Mouse (Mus musculus) stomach, embryonic 16.5 days (tissue): ENCODE results near the gene 1110057P08Rik. TPM values are rescaled to one million over a fixed set of nuclear protein-coding genes. Genes with fewer than 3 reads are reported as not detected.
"Not testable (repeated sequence)": the region's sequence is repeated elsewhere in the genome, so short reads cannot be mapped to it uniquely, and the experiment has no call there.

Experiments used
- ATAC-seq: fragments of 200-750 bp; cut with Nextera tagmentation; 2 replicates; pipeline ENCODE4 v1.8.0; 2017; ENCODE audit warnings: moderate number of reproducible peaks, moderate TSS enrichment; ENCODE audit not compliant: insufficient read depth, low FRiP score
- H3K27ac ChIP-seq: fragments of 300-500 bp; sonication (generic); 2 replicates; pipeline ENCODE4 v1.5.1; 2014; ENCODE audit warnings: low read length
- H3K27me3 ChIP-seq: fragments of 300-500 bp; sonication (generic); 2 replicates; pipeline ENCODE4 v1.6.1; 2014; ENCODE audit warnings: low read length, control low read depth, mixed read lengths; ENCODE audit not compliant: control insufficient read depth, insufficient read depth
- H3K36me3 ChIP-seq: fragments of 300-500 bp; sonication (generic); 2 replicates; pipeline ENCODE4 v1.6.1; 2014; ENCODE audit warnings: low read length; ENCODE audit not compliant: control insufficient read depth, insufficient read depth
- H3K4me1 ChIP-seq: fragments of 300-500 bp; sonication (generic); 2 replicates; pipeline ENCODE4 v1.6.1; 2014; ENCODE audit warnings: low read length, control low read depth, mixed read lengths; ENCODE audit not compliant: control insufficient read depth, insufficient read depth
- H3K4me2 ChIP-seq: fragments of 300-500 bp; sonication (generic); 2 replicates; pipeline ENCODE4 v1.6.1; 2014; ENCODE audit warnings: low read depth, low read length, mixed read lengths
- H3K4me3 ChIP-seq: fragments of 300-500 bp; sonication (generic); replicated peaks from 2 replicates; pipeline ENCODE4 v1.5.1; 2014; ENCODE audit warnings: mild to moderate bottlenecking, low read length
- H3K9ac ChIP-seq: fragments of 300-500 bp; sonication (generic); 2 replicates; pipeline ENCODE4 v1.6.1; 2014; ENCODE audit warnings: low read length
- H3K9me3 ChIP-seq: fragments of 300-500 bp; sonication (generic); replicated peaks from 2 replicates; pipeline ENCODE4 v1.6.1; 2016; ENCODE audit warnings: low read length, control low read depth; ENCODE audit not compliant: control insufficient read depth
- WGBS: fragments of 180-500 bp; shearing (Covaris S2); extraction: QIAGEN DNeasy Blood & Tissue Kit; methylation state at CpG from one replicate; pipeline ENCODE4 v1.1.7; 2014; 5-methylcytosine and 5-hydroxymethylcytosine counted together
- polyA plus RNA-seq: library from polyadenylated mRNA; unstranded; fragments of >200 nt; fragmentation: Nextera tagmentation; extraction: Ambion mirVana; gene quantifications from 2 replicates; pipeline ENCODE4 v1.2.1, GENCODE M21; 2015

The 1110057P08Rik gene
- polyA plus RNA-seq = not detected in 2 replicates

DNA sequence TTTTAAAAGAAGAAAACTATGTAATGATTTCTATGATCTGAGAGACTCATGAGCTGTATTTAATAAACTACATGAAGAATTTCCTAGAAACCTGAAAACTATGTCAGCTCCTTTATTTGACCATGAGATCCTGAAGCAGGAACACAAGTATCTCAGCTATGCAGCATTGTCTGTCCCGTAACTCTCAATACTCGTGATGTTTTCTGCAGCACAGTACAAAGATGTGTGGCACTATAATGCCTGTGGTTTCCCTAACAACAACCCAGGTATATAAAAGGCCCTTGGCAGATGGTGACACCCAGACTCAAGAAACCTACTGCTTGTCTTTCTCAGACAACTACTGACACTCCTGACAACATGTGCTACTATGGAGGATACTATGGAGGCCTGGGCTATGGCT lies at the start of gene 1110057P08Rik:
TSS of gene 1110057P08Rik (plus strand) at position 301 of the 400 bp plus-strand sequence.
- H3K4me1 ChIP-seq = no peaks in the 10 kb centered on the region
- WGBS = 83% methylated on average over 2 of the region's 2 CpGs
- no peak within 1 kb of the TSS for H3K4me3 ChIP-seq
- H3K9ac ChIP-seq = no peak within 1 kb of the TSS
- H3K27me3 ChIP-seq = no peaks in the 10 kb centered on the region
- H3K9me3 ChIP-seq = no peaks in the 10 kb centered on the region
- no peak for ATAC-seq
- H3K4me2 ChIP-seq = no peak within 1 kb of the TSS
- no peaks in the 10 kb centered on the region for H3K36me3 ChIP-seq
- no peak within 1 kb of the TSS for H3K27ac ChIP-seq

- Histone ChIP-seq H3K27me3 (no peaks in the 10 kb centered on the region), H3K4me3 (no peak within 1 kb of the TSS), H3K27ac (no peak within 1 kb of the TSS), H3K4me1 (no peaks in the 10 kb centered on the region), H3K9ac (no peak within 1 kb of the TSS), H3K4me2 (no peak within 1 kb of the TSS), H3K36me3 (no peaks in the 10 kb centered on the region), H3K9me3 (no peaks in the 10 kb centered on the region)
- WGBS = 89% methylated on average over 1 of the region's 1 CpGs
- ATAC-seq = no peak
Observed at GRCm38 (mm10) chr16:89140551-89140950, 34.0 kb upstream of the 1110057P08Rik start, which contains the start of gene Gm6358. TSS of gene Gm6358 (plus strand) at chr16:89140851.

DNA sequence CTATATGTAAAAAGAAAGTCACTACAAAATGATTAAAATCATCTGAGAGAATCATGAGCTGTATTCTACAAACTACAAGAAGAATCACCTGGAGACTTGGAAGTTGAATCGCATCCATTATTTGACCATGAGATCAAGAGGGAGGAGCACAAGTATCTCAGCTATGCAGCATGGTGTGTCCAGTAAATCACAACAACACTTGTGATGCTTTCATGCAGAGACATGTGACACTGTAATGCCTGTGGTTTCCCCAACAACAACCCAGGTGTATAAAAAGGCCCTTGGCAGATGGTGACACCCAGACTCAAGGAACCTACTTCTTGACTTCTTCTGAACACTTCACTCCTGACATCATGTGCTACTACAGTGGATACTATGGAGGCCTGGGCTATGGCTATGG lies 23.7 kb upstream of the 1110057P08Rik start, which contains the start of gene Gm10061:
TSS of gene Gm10061 (plus strand) at position 301 of the 400 bp plus-strand sequence.
- Histone ChIP-seq H3K27ac (no peak within 1 kb of the TSS), H3K9ac (no peak within 1 kb of the TSS), H3K4me2 (no peak within 1 kb of the TSS), H3K4me3 (no peak within 1 kb of the TSS), H3K36me3 (no peaks in the 10 kb centered on the region), H3K9me3 (no peaks in the 10 kb centered on the region), H3K27me3 (no peaks in the 10 kb centered on the region), H3K4me1 (no peaks in the 10 kb centered on the region)
- ATAC-seq = no peak
- WGBS = 86% methylated on average over 1 of the region's 1 CpGs

DNA sequence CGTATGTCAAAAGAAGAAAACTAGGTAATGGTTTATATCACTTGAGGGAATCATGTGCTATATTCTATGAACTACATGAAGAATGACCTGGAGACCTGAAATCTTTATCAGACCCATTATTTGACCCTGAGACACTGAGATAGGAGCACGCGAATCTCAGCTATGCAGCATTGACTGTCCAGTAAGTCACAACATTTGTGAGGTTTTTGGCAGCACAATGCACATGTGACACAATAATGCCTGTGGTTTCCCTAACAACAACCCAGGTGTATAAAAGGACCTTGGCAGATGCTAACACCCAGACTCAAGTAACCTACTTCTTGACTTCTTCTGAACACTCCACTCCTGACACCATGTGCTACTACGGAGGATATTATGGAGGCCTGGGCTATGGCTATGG lies 16.9 kb upstream of the 1110057P08Rik start, which contains the start of gene Gm9789:
TSS of gene Gm9789 (plus strand) at position 301 of the 400 bp plus-strand sequence.
- no peaks in the 10 kb centered on the region for H3K9me3 ChIP-seq
- H3K27me3 ChIP-seq = no peaks in the 10 kb centered on the region
- H3K4me2 ChIP-seq = no peak within 1 kb of the TSS
- H3K4me1 ChIP-seq = no peaks in the 10 kb centered on the region
- ATAC-seq = no peak
- H3K27ac ChIP-seq = no peak within 1 kb of the TSS
- H3K4me3 ChIP-seq = no peak within 1 kb of the TSS
- 87% methylated on average over 4 of the region's 4 CpGs for WGBS
- H3K36me3 ChIP-seq = no peaks in the 10 kb centered on the region
- H3K9ac ChIP-seq = no peak within 1 kb of the TSS

DNA sequence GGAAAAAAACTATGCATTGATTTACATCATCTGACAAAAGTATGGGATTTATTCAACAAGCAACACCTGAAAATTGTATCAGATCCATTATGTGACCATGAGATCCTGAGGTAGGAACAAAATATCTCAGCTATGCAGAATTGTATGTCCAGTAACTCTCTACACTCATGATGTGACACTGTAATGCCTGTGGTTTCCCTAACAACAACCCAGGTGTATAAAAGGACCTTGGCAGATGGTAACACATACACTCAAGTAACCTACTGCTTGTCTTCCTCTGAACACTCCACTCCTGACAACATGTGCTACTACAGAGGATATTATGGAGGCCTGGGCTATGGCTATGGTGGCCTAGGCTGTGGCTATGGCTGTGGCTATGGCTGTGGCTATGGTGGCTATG lies 5.3 kb upstream of the 1110057P08Rik start, which contains the start of gene Gm7735:
TSS of gene Gm7735 (plus strand) at position 301 of the 400 bp plus-strand sequence.
- H3K4me2 ChIP-seq, H3K27me3 ChIP-seq, H3K9ac ChIP-seq, H3K4me3 ChIP-seq, H3K36me3 ChIP-seq, ATAC-seq, H3K4me1 ChIP-seq, H3K27ac ChIP-seq, H3K9me3 ChIP-seq: not testable (repeated sequence)

DNA sequence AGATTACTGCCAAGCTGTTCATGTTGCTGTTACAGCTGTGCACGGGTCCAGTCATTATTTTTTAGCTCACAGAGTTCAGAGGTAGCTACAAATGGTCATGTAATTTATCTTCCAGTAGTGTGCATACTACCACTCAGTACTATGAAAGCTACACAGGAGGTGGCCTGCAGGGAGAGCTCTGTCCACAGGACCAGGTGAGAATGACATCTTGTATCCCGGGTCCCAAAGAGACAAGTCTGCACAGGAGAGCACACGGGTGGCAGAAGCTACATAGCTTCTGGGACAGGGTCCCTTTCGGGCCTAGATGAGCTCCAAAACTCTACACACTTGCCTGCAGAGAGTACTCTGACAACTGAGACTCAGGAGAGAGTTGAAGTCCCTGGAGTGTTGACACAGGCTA lies 14.1 kb downstream of the 1110057P08Rik start:
- H3K27me3 ChIP-seq = no peaks in the 10 kb centered on the region
- ATAC-seq = no peak
- H3K9me3 ChIP-seq = no peaks in the 10 kb centered on the region
- H3K4me3 ChIP-seq = no peak overlapping the region
- no peaks in the 10 kb centered on the region for H3K36me3 ChIP-seq
- H3K27ac ChIP-seq = no peak overlapping the region
- 78% methylated on average over 4 of the region's 4 CpGs for WGBS
- no peaks in the 10 kb centered on the region for H3K4me1 ChIP-seq
- H3K4me2 ChIP-seq = no peak overlapping the region
- no peak overlapping the region for H3K9ac ChIP-seq

DNA sequence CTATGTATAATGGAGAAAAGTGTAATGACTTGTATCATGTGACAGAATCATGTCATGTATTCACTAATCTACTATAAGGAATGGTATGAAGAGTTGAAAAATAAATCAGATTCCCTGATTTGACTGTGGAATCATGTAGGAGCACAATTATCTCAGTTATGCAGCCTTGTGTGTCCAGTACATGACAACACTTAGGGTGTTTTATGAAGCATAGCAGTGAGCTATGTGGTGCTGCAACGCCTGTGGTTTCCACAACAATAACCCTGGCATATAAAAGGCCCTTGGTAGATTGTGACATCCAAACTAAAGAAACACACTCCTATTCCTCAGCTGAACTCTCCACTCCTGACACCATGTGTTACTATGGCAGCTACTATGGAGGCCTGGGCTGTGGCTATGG lies 31.0 kb downstream of the 1110057P08Rik start, which contains the start of gene Krtap20-2:
TSS of gene Krtap20-2 (plus strand) at position 301 of the 400 bp plus-strand sequence.
- H3K27ac ChIP-seq = no peak within 1 kb of the TSS
- no peak within 1 kb of the TSS for H3K9ac ChIP-seq
- H3K27me3 ChIP-seq = no peaks in the 10 kb centered on the region
- no peak within 1 kb of the TSS for H3K4me3 ChIP-seq
- H3K36me3 ChIP-seq = no peaks in the 10 kb centered on the region
- H3K9me3 ChIP-seq = no peaks in the 10 kb centered on the region
- H3K4me2 ChIP-seq = no peak within 1 kb of the TSS
- no peaks in the 10 kb centered on the region for H3K4me1 ChIP-seq
- 70% methylated on average over 1 of the region's 1 CpGs for WGBS
- no peak for ATAC-seq

Other genes starting within 250 kb of the 1110057P08Rik start
- gene Krtap19-9b, start 242.5 kb upstream of the 1110057P08Rik start, polyA plus RNA-seq = not detected in 2 replicates
- gene Krtap16-3, start 211.9 kb upstream of the 1110057P08Rik start, polyA plus RNA-seq = not detected in 2 replicates
- gene Krtap22-2, start 164.0 kb upstream of the 1110057P08Rik start, polyA plus RNA-seq = not detected in 2 replicates
- not detected in 2 replicates for gene Gm10229, start 159.5 kb upstream of the 1110057P08Rik start, polyA plus RNA-seq
- not detected in 2 replicates for gene Krtap6-1, start 143.0 kb upstream of the 1110057P08Rik start, polyA plus RNA-seq
- not detected in 2 replicates for gene Gm10228, start 133.3 kb upstream of the 1110057P08Rik start, polyA plus RNA-seq
- gene Krtap6-5, start 126.9 kb upstream of the 1110057P08Rik start, polyA plus RNA-seq = not detected in 2 replicates
- not detected in 2 replicates for gene 1110025L11Rik, start 110.7 kb upstream of the 1110057P08Rik start, polyA plus RNA-seq
- not detected in 2 replicates for gene Krtap6-3, start 90.7 kb upstream of the 1110057P08Rik start, polyA plus RNA-seq
- gene Gm6358, start 33.9 kb upstream of the 1110057P08Rik start, polyA plus RNA-seq = not detected in 2 replicates
- not detected in 2 replicates for gene Gm10061, start 23.6 kb upstream of the 1110057P08Rik start, polyA plus RNA-seq
- not detected in 2 replicates for gene Gm9789, start 16.8 kb upstream of the 1110057P08Rik start, polyA plus RNA-seq
- not detected in 2 replicates for gene Gm7735, start 5.2 kb upstream of the 1110057P08Rik start, polyA plus RNA-seq
- not detected in 2 replicates for gene Krtap20-2, start 31.1 kb downstream of the 1110057P08Rik start, polyA plus RNA-seq
- gene Krtap21-1, start 229.1 kb downstream of the 1110057P08Rik start, polyA plus RNA-seq = not detected in 2 replicates
- not detected in 2 replicates for gene Krtap6-2, start 245.4 kb downstream of the 1110057P08Rik start, polyA plus RNA-seq